Mouse (Mus musculus): ENCODE measurements around the gene Trpc2. TPM values are rescaled to one million over a fixed set of nuclear protein-coding genes. Genes with fewer than 3 reads are reported as not detected.

The Trpc2 gene
- polyA plus RNA-seq, 1 experiment: not detected

- WGBS: 69% methylated on average over 4 of the region's 4 CpGs
- no peak overlapping the region for H3K4me3 ChIP-seq (replicated peaks; ENCODE audit: control insufficient read depth, low read depth, low read length)
- H3K4me1 ChIP-seq (ENCODE audit: control insufficient read depth, insufficient read depth, low read length): no peaks in the 10 kb centered on the region
- TF ChIP-seq CTCF (IDR thresholded peaks at IDR 0.05; ENCODE audit: control insufficient read depth, insufficient read depth, low read length): no peak
- TF ChIP-seq POLR2A (IDR thresholded peaks at IDR 0.05; ENCODE audit: borderline replicate concordance, control insufficient read depth, low read depth, low read length): no peak
- H3K27ac ChIP-seq (ENCODE audit: control insufficient read depth, insufficient read depth, low read depth, low read length, poor library complexity): no peak overlapping the region
These were observed 4.4 kb downstream of the Trpc2 start for GRCm38 (mm10) chr7:102087336-102087735.

DNA sequence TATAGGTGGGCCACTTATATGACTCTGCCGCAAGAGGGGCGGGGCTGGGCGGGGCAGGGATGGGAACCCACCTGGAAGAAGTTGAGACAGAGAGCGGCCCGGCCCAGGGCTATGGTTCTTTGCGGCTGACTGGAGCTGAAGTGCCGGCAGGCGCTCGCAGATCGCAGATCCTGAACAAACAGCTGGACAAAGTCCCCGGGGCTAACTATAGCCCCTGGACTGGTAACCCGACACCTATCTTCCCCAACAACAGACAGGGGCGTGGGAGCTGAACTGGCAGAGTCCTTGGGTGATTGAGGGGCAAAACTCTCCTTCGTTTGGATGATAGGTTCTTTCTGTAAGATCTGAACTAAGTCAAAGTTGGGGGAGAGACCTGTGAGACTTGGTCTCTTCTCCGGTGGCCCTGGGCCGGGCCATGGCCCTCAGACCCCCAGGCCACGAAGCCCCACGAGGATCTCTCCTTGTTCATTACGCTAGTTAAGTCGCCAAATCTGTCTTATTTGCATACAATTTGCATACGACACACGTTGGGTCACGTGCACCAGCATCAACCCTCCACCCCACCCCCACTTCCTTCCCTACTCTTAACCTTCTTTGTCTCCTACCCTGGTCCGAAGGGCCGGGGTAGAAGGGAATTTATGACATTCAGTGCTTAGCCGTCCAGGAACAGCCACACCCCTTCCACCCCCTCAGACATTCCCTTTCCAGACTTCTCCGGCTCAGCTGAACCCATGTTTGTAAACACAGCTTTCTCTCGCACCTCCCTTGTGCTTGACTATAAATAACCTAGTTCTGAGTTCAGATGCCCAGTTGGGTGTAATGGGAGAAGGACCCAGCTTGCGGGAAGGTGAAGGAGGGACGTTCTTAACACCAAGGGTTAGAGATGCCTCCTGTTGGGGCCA lies 17.1 kb downstream of the Trpc2 start:
- Histone ChIP-seq H3K4me3 (replicated peaks; ENCODE audit: control insufficient read depth, low read depth, low read length) (peak overlapping the region; percentile 48), H3K4me1 (ENCODE audit: control insufficient read depth, insufficient read depth, low read length) (peaks cover 1% of the 10 kb centered on the region), H3K27ac (ENCODE audit: control insufficient read depth, insufficient read depth, low read depth, low read length, poor library complexity) (no peak overlapping the region)
- 9% methylated on average over 30 of the region's 30 CpGs for WGBS
- TF ChIP-seq POLR2A (IDR thresholded peaks at IDR 0.05; ENCODE audit: borderline replicate concordance, control insufficient read depth, low read depth, low read length): no peak
- TF ChIP-seq CTCF (IDR thresholded peaks at IDR 0.05; ENCODE audit: control insufficient read depth, insufficient read depth, low read length): no peak

DNA sequence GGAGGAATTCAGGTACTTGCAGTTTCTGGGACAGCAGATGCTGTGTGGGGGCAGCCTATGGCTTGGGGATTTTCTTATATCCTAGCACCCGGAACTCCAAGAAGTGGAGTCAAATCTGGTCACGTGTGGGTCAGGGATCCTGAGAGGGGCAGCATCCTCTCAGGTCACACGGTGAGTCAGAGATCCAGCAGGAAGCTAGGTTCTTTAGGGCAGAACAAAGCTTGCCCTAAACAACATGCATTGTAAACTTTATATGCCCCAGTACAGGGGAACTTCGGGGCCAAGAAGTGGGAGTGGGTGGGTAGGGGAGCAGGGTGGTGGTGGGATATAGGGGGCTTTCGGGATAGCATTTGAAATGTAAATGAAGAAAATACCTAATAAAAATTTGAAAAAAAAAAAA lies 18.0 kb downstream of the Trpc2 start:
- H3K4me1 ChIP-seq (ENCODE audit: control insufficient read depth, insufficient read depth, low read length): peaks cover 1% of the 10 kb centered on the region
- WGBS: 74% methylated on average over 5 of the region's 5 CpGs
- H3K27ac ChIP-seq (ENCODE audit: control insufficient read depth, insufficient read depth, low read depth, low read length, poor library complexity): no peak overlapping the region
- no peak overlapping the region for H3K4me3 ChIP-seq (replicated peaks; ENCODE audit: control insufficient read depth, low read depth, low read length)
- no peak for TF ChIP-seq CTCF (IDR thresholded peaks at IDR 0.05; ENCODE audit: control insufficient read depth, insufficient read depth, low read length)
- no peak for TF ChIP-seq POLR2A (IDR thresholded peaks at IDR 0.05; ENCODE audit: borderline replicate concordance, control insufficient read depth, low read depth, low read length)

DNA sequence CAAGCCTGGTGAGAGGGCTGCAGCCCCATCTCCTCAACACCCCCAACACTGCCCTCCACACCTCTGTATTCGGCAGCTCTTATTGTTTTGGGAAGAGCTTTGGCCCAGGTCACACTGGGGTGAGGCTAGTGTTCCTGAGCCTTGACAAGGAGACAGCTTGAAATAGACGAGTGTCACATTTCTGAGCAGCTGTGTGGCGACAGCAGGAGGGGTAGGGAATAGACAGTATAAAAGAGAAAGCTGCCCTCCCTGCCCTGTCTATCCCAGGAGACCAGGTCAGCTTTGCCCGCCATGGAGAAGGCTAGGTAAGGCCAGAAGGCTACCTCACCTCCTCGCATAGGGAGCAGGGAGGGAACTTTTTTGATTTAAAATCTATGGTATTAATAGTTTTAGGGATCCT lies 18.6 kb downstream of the Trpc2 start, which contains the start of gene Art1:
Gene Art1 (plus strand): TSS at position 257 of the 400 bp plus-strand sequence.
- WGBS: 76% methylated on average over 5 of the region's 5 CpGs
- TF ChIP-seq CTCF (IDR thresholded peaks at IDR 0.05; ENCODE audit: control insufficient read depth, insufficient read depth, low read length) (no peak), POLR2A (IDR thresholded peaks at IDR 0.05; ENCODE audit: borderline replicate concordance, control insufficient read depth, low read depth, low read length) (no peak)
- Histone ChIP-seq H3K4me1 (ENCODE audit: control insufficient read depth, insufficient read depth, low read length) (peaks cover 1% of the 10 kb centered on the region), H3K27ac (ENCODE audit: control insufficient read depth, insufficient read depth, low read depth, low read length, poor library complexity) (no peak within 1 kb of the TSS), H3K4me3 (replicated peaks; ENCODE audit: control insufficient read depth, low read depth, low read length) (no peak within 1 kb of the TSS)

DNA sequence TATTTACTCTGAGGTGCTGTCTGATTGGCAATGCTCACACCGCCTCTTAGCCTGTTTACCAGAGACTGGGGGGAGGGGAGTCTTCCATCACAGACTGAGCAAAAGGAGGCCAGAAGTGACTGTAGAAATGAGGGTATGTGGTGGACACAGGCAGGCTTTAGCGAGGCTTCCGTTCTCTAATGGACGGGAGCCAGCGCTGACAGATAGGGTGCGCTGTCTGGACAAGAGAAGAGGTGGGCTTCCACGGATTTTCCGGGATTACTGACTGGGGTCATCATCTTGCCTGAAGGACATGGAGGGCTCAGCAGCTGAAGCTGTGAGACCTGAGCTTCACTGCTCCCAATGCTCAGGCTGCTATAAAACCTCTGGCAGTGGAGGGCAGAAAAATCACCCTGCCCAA lies 19.3 kb downstream of the Trpc2 start:
- Histone ChIP-seq H3K27ac (ENCODE audit: control insufficient read depth, insufficient read depth, low read depth, low read length, poor library complexity) (no peak overlapping the region), H3K4me1 (ENCODE audit: control insufficient read depth, insufficient read depth, low read length) (peaks cover 1% of the 10 kb centered on the region), H3K4me3 (replicated peaks; ENCODE audit: control insufficient read depth, low read depth, low read length) (no peak overlapping the region)
- TF ChIP-seq POLR2A (IDR thresholded peaks at IDR 0.05; ENCODE audit: borderline replicate concordance, control insufficient read depth, low read depth, low read length): no peak
- no peak for TF ChIP-seq CTCF (IDR thresholded peaks at IDR 0.05; ENCODE audit: control insufficient read depth, insufficient read depth, low read length)
- WGBS: 83% methylated on average over 8 of the region's 8 CpGs

- TF ChIP-seq CTCF (IDR thresholded peaks at IDR 0.05; ENCODE audit: control insufficient read depth, insufficient read depth, low read length) (no peak), POLR2A (IDR thresholded peaks at IDR 0.05; ENCODE audit: borderline replicate concordance, control insufficient read depth, low read depth, low read length) (no peak)
- 69% methylated on average over 6 of the region's 6 CpGs for WGBS
- Histone ChIP-seq H3K27ac (ENCODE audit: control insufficient read depth, insufficient read depth, low read depth, low read length, poor library complexity) (no peak overlapping the region), H3K4me1 (ENCODE audit: control insufficient read depth, insufficient read depth, low read length) (peaks cover 1% of the 10 kb centered on the region), H3K4me3 (replicated peaks; ENCODE audit: control insufficient read depth, low read depth, low read length) (no peak overlapping the region)
These were observed 19.8 kb downstream of the Trpc2 start for GRCm38 (mm10) chr7:102102696-102103095.

DNA sequence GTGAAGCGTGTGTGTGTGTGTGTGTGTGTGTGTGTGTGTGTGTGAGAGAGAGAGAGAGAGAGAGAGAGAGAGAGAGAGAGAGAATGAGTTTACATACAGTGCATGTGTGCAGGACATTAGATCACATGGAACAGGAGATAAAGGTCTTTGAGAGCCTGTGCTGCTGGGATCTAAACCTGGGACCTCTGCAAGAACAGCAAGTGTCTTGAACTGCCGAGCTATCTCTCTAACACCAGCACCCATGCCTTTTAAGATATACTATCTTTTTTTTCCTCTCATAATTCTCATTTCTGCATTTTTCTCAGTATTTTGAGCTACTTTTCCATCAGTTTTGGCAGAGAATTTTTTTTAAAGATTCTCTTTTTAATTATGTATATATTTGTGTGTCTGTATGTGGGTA lies 20.6 kb downstream of the Trpc2 start:
- TF ChIP-seq POLR2A (IDR thresholded peaks at IDR 0.05; ENCODE audit: borderline replicate concordance, control insufficient read depth, low read depth, low read length): no peak
- TF ChIP-seq CTCF (IDR thresholded peaks at IDR 0.05; ENCODE audit: control insufficient read depth, insufficient read depth, low read length): no peak
- 63% methylated on average over 2 of the region's 2 CpGs for WGBS
- no peak overlapping the region for H3K4me3 ChIP-seq (replicated peaks; ENCODE audit: control insufficient read depth, low read depth, low read length)
- H3K4me1 ChIP-seq (ENCODE audit: control insufficient read depth, insufficient read depth, low read length): peaks cover 1% of the 10 kb centered on the region
- no peak overlapping the region for H3K27ac ChIP-seq (ENCODE audit: control insufficient read depth, insufficient read depth, low read depth, low read length, poor library complexity)

DNA sequence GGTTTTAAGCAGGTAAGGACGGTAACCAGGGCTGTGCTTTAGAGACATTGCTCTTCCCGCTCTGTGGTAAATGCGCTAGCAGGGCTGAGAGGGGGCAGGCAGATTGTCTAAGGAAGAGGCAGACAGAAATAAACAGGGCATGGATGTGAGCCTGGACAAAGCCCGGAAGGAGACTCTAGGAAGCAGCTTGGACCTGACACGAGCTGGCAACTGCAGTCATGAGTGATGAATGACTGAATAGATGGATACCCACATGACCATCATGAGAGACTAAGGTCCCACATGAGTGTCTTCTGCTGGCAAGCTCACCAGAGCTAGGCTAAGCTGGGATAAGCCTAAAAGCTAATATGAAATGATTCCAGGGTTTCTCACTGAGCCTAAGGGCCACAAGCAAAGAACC lies 21.2 kb downstream of the Trpc2 start:
- Histone ChIP-seq H3K27ac (ENCODE audit: control insufficient read depth, insufficient read depth, low read depth, low read length, poor library complexity) (no peak overlapping the region), H3K4me3 (replicated peaks; ENCODE audit: control insufficient read depth, low read depth, low read length) (no peak overlapping the region), H3K4me1 (ENCODE audit: control insufficient read depth, insufficient read depth, low read length) (peaks cover 1% of the 10 kb centered on the region)
- TF ChIP-seq CTCF (IDR thresholded peaks at IDR 0.05; ENCODE audit: control insufficient read depth, insufficient read depth, low read length) (no peak), POLR2A (IDR thresholded peaks at IDR 0.05; ENCODE audit: borderline replicate concordance, control insufficient read depth, low read depth, low read length) (no peak)
- 75% methylated on average over 5 of the region's 5 CpGs for WGBS

Data from bone marrow, adult 2 months (tissue).